Mouse (Mus musculus): ENCODE results near the gene Eln. TPM values are rescaled to one million over a fixed set of nuclear protein-coding genes. Genes with fewer than 3 reads are reported as not detected.

Gene Eln
- total RNA-seq, 2 experiments from 2014 or later = 24.0 to 41.8 TPM

Other genes with a start within 250 kb of the Eln start
- 1 to 10 TPM; 2.7 to 2.9 TPM for gene Clip2, start 194.9 kb downstream of the Eln start, total RNA-seq (2021)
- not detected for gene Syna, start 187.2 kb downstream of the Eln start, total RNA-seq (2021)
- 10 to 100 TPM; 17.0 to 18.0 TPM for gene Rfc2, start 166.0 kb downstream of the Eln start, total RNA-seq (2021)
- gene Lat2, start 132.3 kb downstream of the Eln start, total RNA-seq (2021) = 1 to 10 TPM; 1.4 TPM
- gene Eif4h, start 107.8 kb downstream of the Eln start, total RNA-seq (2021) = 10 to 100 TPM; 90.2 to 93.5 TPM
- 1 to 10 TPM; 2.0 to 2.2 TPM for gene Limk1, start 58.7 kb downstream of the Eln start, total RNA-seq (2021)
- not detected for gene Tmem270, start 159.4 kb upstream of the Eln start, total RNA-seq (2021)
- not detected for gene Cldn13, start 168.2 kb upstream of the Eln start, total RNA-seq (2021)
- 1 to 10 TPM; 5.1 to 6.4 TPM for gene Mettl27, start 185.0 kb upstream of the Eln start, total RNA-seq (2021)
- gene Cldn4, start 199.6 kb upstream of the Eln start, total RNA-seq (2021) = not detected
- not detected for gene Cldn3, start 238.9 kb upstream of the Eln start, total RNA-seq (2021)